Mouse (Mus musculus): ENCODE results near the gene Vtn. TPM values are rescaled to one million over a fixed set of nuclear protein-coding genes. Genes with fewer than 3 reads are reported as not detected.

Vtn gene
- polyA plus RNA-seq, 1 experiment from 2014 or later: 0.85 TPM

DNA sequence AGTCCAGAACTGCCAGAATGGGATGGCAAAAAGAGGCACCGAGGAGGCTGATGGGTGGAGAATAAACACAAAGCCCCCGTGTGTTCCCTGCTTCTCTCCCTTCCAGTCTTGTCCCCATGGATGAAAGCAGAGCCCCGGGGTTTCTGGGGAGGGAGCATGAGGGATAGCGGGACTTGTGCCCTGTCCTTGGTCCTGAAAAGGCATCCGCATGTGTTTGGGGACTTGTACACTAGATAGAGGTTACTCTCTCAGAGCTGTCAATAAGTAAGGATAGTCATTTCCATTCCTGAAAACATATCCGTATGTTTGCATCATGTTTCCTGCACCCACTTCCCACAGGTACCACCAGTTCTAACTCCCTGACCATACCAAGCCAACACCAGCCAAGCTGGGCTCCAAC is 3.0 kb upstream of the Vtn start:
- Histone ChIP-seq H3K27ac (ENCODE audit: low read depth, low read length) (no peak overlapping the region), H3K4me3 (ENCODE audit: low read depth, low read length) (no peak overlapping the region), H3K27me3 (replicated peaks; ENCODE audit: control insufficient read depth, insufficient read depth, low read length) (peaks cover 58% of the 10 kb centered on the region), H3K9me3 (ENCODE audit: control insufficient read depth) (no peaks in the 10 kb centered on the region), H3K4me1 (replicated peaks; ENCODE audit: control insufficient read depth, insufficient read depth, low read length) (no peaks in the 10 kb centered on the region; the same call in 1 of the 2 replicates), H3K4me2 (replicated peaks; ENCODE audit: low read depth) (no peak overlapping the region), H3K9ac (ENCODE audit: low read depth, low read length) (no peak overlapping the region), H3K36me3 (ENCODE audit: control insufficient read depth, insufficient read depth) (no peaks in the 10 kb centered on the region)
- 5% methylated on average over 6 of the region's 6 CpGs for WGBS
- no peak for ATAC-seq
- no peak for TF ChIP-seq CTCF (IDR thresholded peaks at IDR 0.05; ENCODE audit: low read depth)

DNA sequence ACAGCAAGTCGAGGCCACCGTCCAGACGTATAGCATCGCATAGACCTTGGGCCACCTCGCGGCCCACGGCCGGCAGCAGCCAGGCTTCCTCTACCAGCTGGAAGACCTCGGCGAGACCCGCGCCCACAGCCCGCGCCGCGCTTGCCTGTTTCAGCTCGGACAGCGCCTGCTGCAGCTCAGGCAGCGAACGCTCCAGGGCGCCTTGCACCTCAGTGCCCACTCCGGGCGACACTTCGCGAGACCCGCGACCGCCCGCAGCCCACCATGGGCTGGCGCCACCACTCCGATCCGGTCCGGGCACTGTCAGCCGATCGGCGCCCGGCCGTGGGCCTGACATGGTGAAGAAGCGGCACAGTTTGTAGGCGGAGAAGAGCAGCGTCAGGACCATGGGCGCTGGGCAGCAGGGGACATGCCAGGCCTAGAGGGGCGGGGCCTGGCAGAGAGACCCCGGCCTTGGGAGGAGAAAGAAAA is 1.8 kb upstream of the Vtn start:
- H3K27me3 ChIP-seq (replicated peaks; ENCODE audit: control insufficient read depth, insufficient read depth, low read length): peaks cover 48% of the 10 kb centered on the region
- H3K9ac ChIP-seq (ENCODE audit: low read depth, low read length): no peak overlapping the region
- 0 out of 2 replicates have a peak, but pooled peaks have one; percentile 7 for TF ChIP-seq CTCF (IDR thresholded peaks at IDR 0.05; ENCODE audit: low read depth)
- peak overlapping the region; percentile 68 for H3K4me2 ChIP-seq (replicated peaks; ENCODE audit: low read depth)
- no peaks in the 10 kb centered on the region for H3K36me3 ChIP-seq (ENCODE audit: control insufficient read depth, insufficient read depth)
- ATAC-seq: 0 out of 2 replicates have a peak, but pooled peaks have one; percentile 7
- H3K9me3 ChIP-seq (ENCODE audit: control insufficient read depth): no peaks in the 10 kb centered on the region
- under 1% methylated on average over 44 of the region's 44 CpGs for WGBS
- no peaks in the 10 kb centered on the region; the same call in 1 of the 2 replicates for H3K4me1 ChIP-seq (replicated peaks; ENCODE audit: control insufficient read depth, insufficient read depth, low read length)
- H3K27ac ChIP-seq (ENCODE audit: low read depth, low read length): no peak overlapping the region
- peak overlapping the region; percentile 35 for H3K4me3 ChIP-seq (ENCODE audit: low read depth, low read length)

DNA sequence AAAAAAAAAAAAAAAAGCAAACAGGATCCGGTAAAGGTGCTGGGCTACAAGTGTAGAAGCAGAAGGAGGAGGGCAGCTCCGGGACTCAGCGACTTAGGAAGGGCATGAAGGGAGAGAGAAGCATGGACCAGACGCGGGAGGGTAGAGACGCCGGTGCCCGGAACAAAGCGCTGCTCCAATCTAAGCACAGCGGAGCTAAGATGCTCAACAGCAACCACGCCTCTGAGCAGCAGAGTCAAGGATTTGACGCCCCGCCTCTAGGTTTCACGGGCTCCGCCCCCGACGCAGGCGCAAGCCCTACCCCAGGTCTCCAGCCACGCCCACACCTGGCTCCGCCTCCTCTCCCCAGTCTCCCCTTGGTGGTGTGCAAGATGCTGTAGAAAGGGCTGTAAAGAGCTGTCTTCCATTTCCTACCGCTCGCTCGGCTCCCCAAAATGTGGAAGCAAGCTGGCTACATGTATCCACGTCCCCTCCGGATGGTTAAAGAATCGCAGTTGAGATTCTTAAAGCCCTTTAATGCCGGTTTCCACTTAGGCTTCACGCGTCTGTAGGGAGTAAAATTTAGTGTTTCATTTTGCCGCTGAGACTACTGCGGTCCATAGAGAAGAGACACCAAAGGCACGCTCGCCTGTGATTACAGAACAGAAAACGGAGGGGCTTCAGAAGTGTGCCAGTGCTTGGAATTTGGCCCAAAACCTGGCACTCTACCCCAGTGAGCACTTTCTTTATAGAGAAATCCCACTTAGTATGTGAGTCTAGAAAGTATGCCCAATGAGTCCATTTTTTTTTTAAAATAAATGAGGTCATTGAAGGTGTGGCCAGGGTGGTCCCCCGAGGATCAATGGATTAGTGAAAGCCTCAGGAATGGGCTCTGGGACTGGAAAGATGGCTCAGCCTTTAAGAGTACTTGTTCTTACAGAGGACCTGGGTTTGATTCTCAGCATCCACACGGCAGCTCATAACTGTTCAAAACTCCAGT is 1.1 kb upstream of the Vtn start, which contains the start of gene Sarm1:
Gene Sarm1 (minus strand): TSS at position 211 of the 979 bp plus-strand sequence.
- Histone ChIP-seq H3K27me3 (replicated peaks; ENCODE audit: control insufficient read depth, insufficient read depth, low read length) (peaks cover 48% of the 10 kb centered on the region), H3K36me3 (ENCODE audit: control insufficient read depth, insufficient read depth) (no peaks in the 10 kb centered on the region), H3K4me3 (ENCODE audit: low read depth, low read length) (peak within 1 kb of the TSS; percentile 35), H3K27ac (ENCODE audit: low read depth, low read length) (no peak within 1 kb of the TSS), H3K9me3 (ENCODE audit: control insufficient read depth) (no peaks in the 10 kb centered on the region), H3K4me2 (replicated peaks; ENCODE audit: low read depth) (peak within 1 kb of the TSS; percentile 68), H3K9ac (ENCODE audit: low read depth, low read length) (no peak within 1 kb of the TSS; the same call in 1 of the 2 replicates), H3K4me1 (replicated peaks; ENCODE audit: control insufficient read depth, insufficient read depth, low read length) (no peaks in the 10 kb centered on the region; the same call in 1 of the 2 replicates)
- peak; percentile 89 for ATAC-seq
- 3% methylated on average over 34 of the region's 36 CpGs for WGBS
- no peak for TF ChIP-seq CTCF (IDR thresholded peaks at IDR 0.05; ENCODE audit: low read depth)

DNA sequence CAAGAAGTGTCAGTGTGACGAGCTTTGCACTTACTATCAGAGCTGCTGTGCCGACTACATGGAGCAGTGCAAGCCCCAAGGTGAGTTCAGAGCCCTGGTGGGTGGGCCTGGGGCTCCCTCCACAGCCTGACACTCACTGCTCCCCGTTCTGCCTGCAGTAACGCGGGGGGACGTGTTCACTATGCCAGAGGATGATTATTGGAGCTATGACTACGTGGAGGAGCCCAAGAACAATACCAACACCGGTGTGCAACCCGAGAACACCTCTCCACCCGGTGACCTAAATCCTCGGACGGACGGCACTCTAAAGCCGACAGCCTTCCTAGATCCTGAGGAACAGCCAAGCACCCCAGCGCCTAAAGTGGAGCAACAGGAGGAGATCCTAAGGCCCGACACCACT is 652 bp downstream of the Vtn start:
- no peak overlapping the region for H3K9ac ChIP-seq (ENCODE audit: low read depth, low read length)
- no peak overlapping the region for H3K4me3 ChIP-seq (ENCODE audit: low read depth, low read length)
- no peak for ATAC-seq
- H3K27me3 ChIP-seq (replicated peaks; ENCODE audit: control insufficient read depth, insufficient read depth, low read length): peaks cover 43% of the 10 kb centered on the region
- H3K36me3 ChIP-seq (ENCODE audit: control insufficient read depth, insufficient read depth): no peaks in the 10 kb centered on the region
- no peaks in the 10 kb centered on the region; the same call in 1 of the 2 replicates for H3K4me1 ChIP-seq (replicated peaks; ENCODE audit: control insufficient read depth, insufficient read depth, low read length)
- WGBS: 55% methylated on average over 16 of the region's 16 CpGs
- H3K27ac ChIP-seq (ENCODE audit: low read depth, low read length): no peak overlapping the region
- no peaks in the 10 kb centered on the region for H3K9me3 ChIP-seq (ENCODE audit: control insufficient read depth)
- H3K4me2 ChIP-seq (replicated peaks; ENCODE audit: low read depth): no peak overlapping the region
- no peak for TF ChIP-seq CTCF (IDR thresholded peaks at IDR 0.05; ENCODE audit: low read depth)

DNA sequence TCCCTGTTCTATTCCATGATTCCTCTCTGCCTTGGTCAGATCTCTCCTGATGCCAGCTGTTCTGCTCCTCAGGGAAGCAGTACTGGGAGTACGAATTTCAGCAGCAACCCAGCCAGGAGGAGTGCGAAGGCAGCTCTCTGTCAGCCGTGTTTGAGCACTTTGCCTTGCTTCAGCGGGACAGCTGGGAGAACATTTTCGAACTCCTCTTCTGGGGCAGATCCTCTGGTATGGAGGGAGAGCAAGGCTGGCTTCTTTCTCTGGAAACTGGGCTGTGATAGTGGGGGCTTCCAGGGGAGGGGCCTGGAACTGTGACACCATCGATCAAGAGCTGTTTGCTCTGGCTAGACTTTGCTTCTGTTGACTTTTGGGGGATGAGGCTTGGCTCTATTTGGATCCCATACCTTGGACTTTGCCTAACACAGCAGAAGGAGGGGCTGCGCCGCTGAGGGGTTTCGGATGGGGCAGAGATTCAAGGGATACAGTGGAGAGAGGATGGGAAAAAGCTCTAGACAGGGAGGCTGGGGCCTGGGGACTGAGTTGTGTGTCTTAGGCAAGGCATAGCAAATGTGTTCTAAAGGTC is 1.8 kb downstream of the Vtn start:
- 40% methylated on average over 9 of the region's 9 CpGs for WGBS
- no peak for TF ChIP-seq CTCF (IDR thresholded peaks at IDR 0.05; ENCODE audit: low read depth)

DNA sequence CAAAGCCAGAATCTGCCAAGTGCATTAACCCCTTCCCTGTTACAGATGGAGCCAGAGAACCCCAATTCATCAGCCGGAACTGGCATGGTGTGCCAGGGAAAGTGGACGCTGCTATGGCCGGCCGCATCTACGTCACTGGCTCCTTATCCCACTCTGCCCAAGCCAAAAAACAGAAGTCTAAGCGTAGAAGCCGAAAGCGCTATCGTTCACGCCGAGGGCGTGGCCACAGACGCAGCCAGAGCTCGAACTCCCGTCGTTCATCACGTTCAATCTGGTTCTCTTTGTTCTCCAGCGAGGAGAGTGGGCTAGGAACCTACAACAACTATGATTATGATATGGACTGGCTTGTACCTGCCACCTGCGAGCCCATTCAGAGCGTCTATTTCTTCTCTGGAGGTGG is 2.6 kb downstream of the Vtn start:
- no peaks in the 10 kb centered on the region; the same call in 1 of the 2 replicates for H3K4me1 ChIP-seq (replicated peaks; ENCODE audit: control insufficient read depth, insufficient read depth, low read length)
- ATAC-seq: no peak
- H3K4me3 ChIP-seq (ENCODE audit: low read depth, low read length): no peak overlapping the region
- H3K4me2 ChIP-seq (replicated peaks; ENCODE audit: low read depth): no peak overlapping the region
- H3K27ac ChIP-seq (ENCODE audit: low read depth, low read length): no peak overlapping the region
- 64% methylated on average over 20 of the region's 20 CpGs for WGBS
- H3K36me3 ChIP-seq (ENCODE audit: control insufficient read depth, insufficient read depth): peaks cover 12% of the 10 kb centered on the region; the same call in 1 of the 2 replicates
- H3K27me3 ChIP-seq (replicated peaks; ENCODE audit: control insufficient read depth, insufficient read depth, low read length): peaks cover 23% of the 10 kb centered on the region
- TF ChIP-seq CTCF (IDR thresholded peaks at IDR 0.05; ENCODE audit: low read depth): no peak
- H3K9me3 ChIP-seq (ENCODE audit: control insufficient read depth): no peaks in the 10 kb centered on the region
- H3K9ac ChIP-seq (ENCODE audit: low read depth, low read length): no peak overlapping the region

More for the DNA sequence above, 1.8 kb downstream of the Vtn start:
- Histone ChIP-seq H3K36me3 (ENCODE audit: control insufficient read depth, insufficient read depth) (0 out of 2 replicates have a peak, but pooled peaks cover 4% of the 10 kb centered on the region), H3K4me2 (replicated peaks; ENCODE audit: low read depth) (no peak overlapping the region), H3K27me3 (replicated peaks; ENCODE audit: control insufficient read depth, insufficient read depth, low read length) (peaks cover 31% of the 10 kb centered on the region), H3K9ac (ENCODE audit: low read depth, low read length) (no peak overlapping the region), H3K4me1 (replicated peaks; ENCODE audit: control insufficient read depth, insufficient read depth, low read length) (no peaks in the 10 kb centered on the region; the same call in 1 of the 2 replicates), H3K9me3 (ENCODE audit: control insufficient read depth) (no peaks in the 10 kb centered on the region), H3K4me3 (ENCODE audit: low read depth, low read length) (no peak overlapping the region), H3K27ac (ENCODE audit: low read depth, low read length) (no peak overlapping the region)
- ATAC-seq: no peak

All from intestine, postnatal 0 days (tissue).